Mouse (Mus musculus) midbrain, embryonic 11.5 days (tissue): ENCODE data around the gene Acap3. TPM values are rescaled to one million over a fixed set of nuclear protein-coding genes. Genes with fewer than 3 reads are reported as not detected.

Source experiments
- ATAC-seq: fragments of 200-750 bp; cut with Nextera tagmentation; 2 replicates; pipeline ENCODE4 v1.8.0; 2017; ENCODE audit warnings: moderate TSS enrichment, moderate library complexity; ENCODE audit not compliant: low FRiP score
- DNase-seq: peaks from one replicate; pipeline ENCODE4 v3.0.0; 2015; ENCODE audit warnings: low spot score; ENCODE audit errors: missing footprints
- H3K27ac ChIP-seq: fragments of 300-500 bp; sonication (generic); 2 replicates; pipeline ENCODE4 v1.5.1; 2014; ENCODE audit warnings: low read depth, low read length
- H3K27me3 ChIP-seq: fragments of 300-500 bp; sonication (generic); 2 replicates; pipeline ENCODE4 v1.6.1; 2014; ENCODE audit warnings: mild to moderate bottlenecking, low read length, moderate library complexity, mixed read lengths; ENCODE audit not compliant: control insufficient read depth, insufficient read depth
- H3K36me3 ChIP-seq: fragments of 300-500 bp; sonication (generic); 2 replicates; pipeline ENCODE4 v1.6.1; 2014; ENCODE audit warnings: mild to moderate bottlenecking, low read length, moderate library complexity, mixed read lengths; ENCODE audit not compliant: control insufficient read depth, insufficient read depth
- H3K4me1 ChIP-seq: fragments of 300-500 bp; sonication (generic); 2 replicates; pipeline ENCODE4 v1.6.1; 2014; ENCODE audit warnings: low read length; ENCODE audit not compliant: control insufficient read depth, insufficient read depth
- H3K4me2 ChIP-seq: fragments of 300-500 bp; sonication (generic); 2 replicates; pipeline ENCODE4 v1.6.1; 2014; ENCODE audit warnings: mild to moderate bottlenecking, moderate library complexity
- H3K4me3 ChIP-seq: fragments of 300-500 bp; sonication (generic); 2 replicates; pipeline ENCODE4 v1.5.1; 2014; ENCODE audit warnings: low read depth, low read length
- H3K9ac ChIP-seq: fragments of 300-500 bp; sonication (generic); 2 replicates; pipeline ENCODE4 v1.6.1; 2014; ENCODE audit warnings: low read length
- H3K9me3 ChIP-seq: fragments of 300-500 bp; sonication (generic); 2 replicates; pipeline ENCODE4 v1.6.1; 2016; ENCODE audit warnings: low read length; ENCODE audit not compliant: control insufficient read depth
- WGBS: fragments of 180-500 bp; shearing (Covaris S2); extraction: QIAGEN DNeasy Blood & Tissue Kit; methylation state at CpG from one replicate; pipeline ENCODE4 v1.1.7; 2014; 5-methylcytosine and 5-hydroxymethylcytosine counted together
- polyA plus RNA-seq: library from polyadenylated mRNA; unstranded; fragments of >200 nt; fragmentation: Nextera tagmentation; extraction: Ambion mirVana; gene quantifications from 2 replicates; pipeline ENCODE4 v1.2.1, GENCODE M21; 2014

The Acap3 gene
- polyA plus RNA-seq, result 25.6 and 27.5 TPM in 2 replicates

GRCm38 (mm10) chr4:155891551-155892001 lies at the start of gene Acap3, which contains the start of gene Pusl1:
Acap3 (plus strand) TSS chr4:155891822.
Pusl1 (minus strand) TSS chr4:155891781.
- WGBS, result 0% methylated on average over 52 of the region's 52 CpGs
- H3K36me3 ChIP-seq, result peaks cover 17% of the 10 kb centered on the region
- H3K27me3 ChIP-seq, result no peaks in the 10 kb centered on the region
- H3K4me3 ChIP-seq, result peak within 1 kb of the TSS; percentile 92
- H3K9ac ChIP-seq, result peak within 1 kb of the TSS; percentile 90
- H3K4me2 ChIP-seq, result peak within 1 kb of the TSS; percentile 99
- H3K9me3 ChIP-seq, result no peaks in the 10 kb centered on the region
- DNase-seq (peak; percentile 100), ATAC-seq (peak; percentile 91)
- peak within 1 kb of the TSS; percentile 96 for H3K27ac ChIP-seq
- peaks cover 26% of the 10 kb centered on the region for H3K4me1 ChIP-seq

GRCm38 (mm10) chr4:155843231-155843630 lies 48.4 kb upstream of the Acap3 start:
- ATAC-seq, result no peak
- Histone ChIP-seq H3K4me1 (peaks cover 32% of the 10 kb centered on the region), H3K27me3 (peaks cover 7% of the 10 kb centered on the region; the same call in 1 of the 2 replicates), H3K4me3 (no peak overlapping the region), H3K27ac (no peak overlapping the region), H3K36me3 (no peaks in the 10 kb centered on the region), H3K9me3 (no peaks in the 10 kb centered on the region), H3K4me2 (no peak overlapping the region), H3K9ac (no peak overlapping the region)
- 95% methylated on average over 5 of the region's 5 CpGs for WGBS
- DNase-seq, result no peak

GRCm38 (mm10) chr4:155846871-155847578 lies 44.6 kb upstream of the Acap3 start, which contains the start of gene Dvl1:
Dvl1 (plus strand) TSS chr4:155847402.
- Histone ChIP-seq H3K4me1 (peaks cover 22% of the 10 kb centered on the region), H3K27me3 (no peaks in the 10 kb centered on the region), H3K9ac (peak within 1 kb of the TSS; percentile 91), H3K4me3 (peak within 1 kb of the TSS; percentile 91), H3K27ac (peak within 1 kb of the TSS; percentile 47), H3K4me2 (peak within 1 kb of the TSS; percentile 94), H3K36me3 (no peaks in the 10 kb centered on the region), H3K9me3 (no peaks in the 10 kb centered on the region)
- WGBS, result 3% methylated on average over 54 of the region's 65 CpGs
- peak; percentile 94 for ATAC-seq
- peak; percentile 100 for DNase-seq

- peak overlapping the region; percentile 94 for H3K4me2 ChIP-seq
- H3K27me3 ChIP-seq, result no peaks in the 10 kb centered on the region
- H3K27ac ChIP-seq, result peak overlapping the region; percentile 30
- peak overlapping the region; percentile 91 for H3K4me3 ChIP-seq
- 2% methylated on average over 62 of the region's 69 CpGs for WGBS
- H3K9me3 ChIP-seq, result no peaks in the 10 kb centered on the region
- H3K9ac ChIP-seq, result peak overlapping the region; percentile 91
- peak; percentile 75 for ATAC-seq
- DNase-seq, result peak; percentile 93
- peaks cover 22% of the 10 kb centered on the region for H3K4me1 ChIP-seq
- no peaks in the 10 kb centered on the region for H3K36me3 ChIP-seq
Observed at GRCm38 (mm10) chr4:155847591-155848352, 43.9 kb upstream of the Acap3 start.

- Histone ChIP-seq H3K36me3 (no peaks in the 10 kb centered on the region), H3K4me2 (peak overlapping the region; percentile 94), H3K9ac (peak overlapping the region; percentile 91), H3K9me3 (no peaks in the 10 kb centered on the region), H3K4me1 (peaks cover 22% of the 10 kb centered on the region), H3K27me3 (no peaks in the 10 kb centered on the region), H3K4me3 (peak overlapping the region; percentile 91), H3K27ac (no peak overlapping the region)
- WGBS, result 58% methylated on average over 7 of the region's 7 CpGs
- DNase-seq (no peak), ATAC-seq (no peak)
Observed at GRCm38 (mm10) chr4:155848434-155849095, 43.1 kb upstream of the Acap3 start.

- WGBS, result 97% methylated on average over 2 of the region's 2 CpGs
- H3K4me1 ChIP-seq, result peaks cover 22% of the 10 kb centered on the region
- H3K4me2 ChIP-seq, result no peak overlapping the region
- H3K9ac ChIP-seq, result no peak overlapping the region; the same call in 1 of the 2 replicates
- no peaks in the 10 kb centered on the region for H3K9me3 ChIP-seq
- H3K4me3 ChIP-seq, result no peak overlapping the region
- no peak for ATAC-seq
- DNase-seq, result no peak
- H3K27me3 ChIP-seq, result no peaks in the 10 kb centered on the region
- H3K27ac ChIP-seq, result no peak overlapping the region
- H3K36me3 ChIP-seq, result no peaks in the 10 kb centered on the region
Observed at GRCm38 (mm10) chr4:155849391-155849790, 42.2 kb upstream of the Acap3 start.

GRCm38 (mm10) chr4:155849792-155850451 lies 41.7 kb upstream of the Acap3 start:
- Histone ChIP-seq H3K9me3 (no peaks in the 10 kb centered on the region), H3K27ac (no peak overlapping the region), H3K27me3 (no peaks in the 10 kb centered on the region), H3K9ac (no peak overlapping the region), H3K4me1 (peaks cover 22% of the 10 kb centered on the region), H3K4me3 (no peak overlapping the region), H3K36me3 (no peaks in the 10 kb centered on the region), H3K4me2 (no peak overlapping the region)
- 90% methylated on average over 3 of the region's 3 CpGs for WGBS
- ATAC-seq (no peak), DNase-seq (no peak)

GRCm38 (mm10) chr4:155851368-155851767 lies 40.3 kb upstream of the Acap3 start:
- 90% methylated on average over 3 of the region's 3 CpGs for WGBS
- H3K36me3 ChIP-seq, result peaks cover 6% of the 10 kb centered on the region; the same call in 1 of the 2 replicates
- no peak overlapping the region for H3K27ac ChIP-seq

More at GRCm38 (mm10) chr4:155851368-155851767, 40.3 kb upstream of the Acap3 start:
- ATAC-seq (no peak), DNase-seq (no peak)
- H3K9ac ChIP-seq, result no peak overlapping the region
- H3K9me3 ChIP-seq, result no peaks in the 10 kb centered on the region
- H3K4me2 ChIP-seq, result no peak overlapping the region
- H3K27me3 ChIP-seq, result no peaks in the 10 kb centered on the region
- H3K4me1 ChIP-seq, result peaks cover 22% of the 10 kb centered on the region
- no peak overlapping the region for H3K4me3 ChIP-seq
